Mouse (Mus musculus) liver, adult 2 months (tissue): ENCODE results near the gene 9530068E07Rik.

Source experiments
- CTCF ChIP-seq: fragments of 200-500 bp; IDR thresholded peaks from 2 replicates; pipeline ENCODE4 v1.5.1; 2011; ENCODE audit warnings: low read depth, low read length, control low read depth
- POLR2A ChIP-seq: fragments of 200-500 bp; IDR thresholded peaks from 2 replicates; pipeline ENCODE4 v1.6.1; 2011; ENCODE audit warnings: low read length, control low read depth; ENCODE audit not compliant: insufficient read depth; ENCODE audit errors: extremely low read depth

DNA sequence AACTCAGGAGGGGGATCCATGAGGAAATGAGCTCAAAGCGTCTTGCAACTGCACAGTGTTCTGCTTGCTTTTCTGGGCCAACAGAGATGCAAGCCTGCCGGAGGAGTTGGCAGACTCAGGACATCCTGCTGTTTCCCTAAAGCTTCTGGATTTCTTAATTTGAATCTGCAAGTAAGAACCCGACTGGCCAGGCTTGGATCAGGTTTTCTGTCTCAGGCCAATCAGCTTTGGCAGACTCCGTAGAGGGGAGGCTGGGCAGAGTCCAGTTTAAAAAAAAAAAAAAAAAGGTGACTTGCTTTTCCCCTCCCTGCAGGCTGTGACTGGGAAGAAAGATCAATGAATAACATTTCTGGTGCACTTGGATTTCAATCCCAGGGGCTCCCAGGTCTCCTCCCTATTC, 37.7 kb upstream of the 9530068E07Rik start:
- TF ChIP-seq CTCF (no peak), POLR2A (no peak)
